Mouse (Mus musculus): ENCODE measurements around the gene Gm973.

DNA sequence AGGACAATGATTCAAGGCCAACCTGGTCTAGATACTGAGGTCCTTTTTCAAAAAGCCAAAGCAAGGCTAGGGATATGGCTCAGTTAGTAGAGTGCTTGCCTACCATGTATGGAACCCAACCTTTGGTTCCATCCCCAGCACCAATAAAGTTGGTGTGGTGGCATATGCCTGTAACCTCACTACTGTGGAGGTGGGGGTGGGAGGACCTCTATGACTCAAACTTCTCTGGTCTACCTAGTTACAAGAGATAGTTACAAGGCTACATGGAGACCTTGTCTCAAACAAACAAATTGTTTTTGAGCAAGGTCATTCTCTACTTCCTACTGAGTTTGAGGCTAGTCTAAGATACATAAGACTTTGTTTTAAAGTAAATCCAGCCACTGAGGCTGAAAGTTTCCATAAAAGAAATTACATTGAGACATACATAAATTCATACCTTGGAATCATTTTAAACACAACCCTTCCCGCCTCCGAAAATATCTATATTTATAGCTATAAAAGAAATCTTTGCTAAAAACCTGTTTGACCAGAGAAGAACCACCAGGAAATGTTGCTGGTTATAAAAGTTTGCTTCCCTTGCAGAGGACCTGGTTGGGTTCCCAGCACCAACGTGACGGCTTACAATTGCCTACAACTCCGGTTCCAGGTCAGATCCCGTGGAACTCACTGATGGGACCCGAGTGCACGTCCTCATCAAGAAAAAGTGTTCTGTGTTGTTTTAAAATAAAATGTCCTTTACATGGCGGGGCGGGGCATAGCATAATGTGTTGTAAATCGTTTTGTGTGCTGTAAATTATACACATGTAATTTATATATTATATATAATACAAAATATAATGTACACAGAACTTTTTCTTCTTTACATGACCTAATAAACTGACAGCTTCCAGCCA is 168.1 kb downstream of the Gm973 start:
- TF ChIP-seq GATA1 (IDR thresholded peaks at IDR 0.05; ENCODE audit: borderline replicate concordance, low read length): no peak
- TF ChIP-seq CTCF (IDR thresholded peaks at IDR 0.05; ENCODE audit: low read depth, low read length): no peak

Data from G1E (cell line).